Comparison of ENCODE assay signal across 31 mouse cellular contexts in the genomic region with DNA sequence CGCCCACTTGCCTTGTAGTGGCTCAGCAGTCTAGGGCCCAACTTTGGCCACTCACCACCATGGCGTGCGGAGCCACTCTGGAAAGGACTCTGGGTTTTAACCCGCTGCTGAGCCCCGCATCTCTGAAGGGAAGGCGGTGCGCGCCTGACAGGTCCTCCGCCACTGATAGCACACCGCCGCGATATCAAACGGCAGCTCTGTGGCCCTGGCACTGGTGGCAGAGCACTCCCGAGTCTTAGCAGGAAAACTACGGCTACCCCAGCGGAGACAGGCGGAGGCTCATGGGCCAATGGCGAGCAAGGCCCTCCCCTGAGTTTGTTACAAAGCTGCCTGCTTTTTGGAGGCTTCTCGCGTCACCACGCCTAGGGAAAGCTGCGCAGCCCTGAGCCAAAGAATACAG. TPM values are rescaled to one million over a fixed set of nuclear protein-coding genes. Genes with fewer than 3 reads are reported as not detected.
DNase-seq lines count a peak whose midpoint lies in the region; ATAC-seq and TF ChIP-seq lines count a peak whose summit lies in the region.
"Had no signal": no experiment of that assay in that cellular context is flagged by ENCODE, and none has a peak within 500 bp of the region (broad histone marks: within the 10 kb centered on the region; RNA-seq: fewer than 3 reads in every experiment).

No protein-coding gene starts in this region.

- H3K4me2 ChIP-seq in limb, embryonic 15.5 days = no peak overlapping the region
- H3K4me2 ChIP-seq: embryonic facial prominence, embryonic 15.5 days; forebrain, embryonic 13.5 days; hindbrain, embryonic 12.5 days; liver, embryonic 15.5 days; lung, embryonic 15.5 days; midbrain, embryonic 11.5 days; stomach, embryonic 15.5 days had no signal

- no peak for TF ChIP-seq EP300 in heart, adult 2 months (IDR thresholded peaks at IDR 0.05; ENCODE audit: insufficient read depth, low read depth, low read length)
- TF ChIP-seq EP300 in ES-Bruce4 (IDR thresholded peaks at IDR 0.05; ENCODE audit: insufficient read depth, low read depth, low read length) = no peak

- H3K27ac ChIP-seq in heart, adult 2 months = no peak overlapping the region
- no peak overlapping the region for H3K27ac ChIP-seq in ES-Bruce4 (ENCODE audit: insufficient read depth, low read length)
- 0 out of 2 replicates have a peak overlapping the region, but pooled peaks have one; percentile 22 for H3K27ac ChIP-seq in limb, embryonic 15.5 days
- H3K27ac ChIP-seq: embryonic facial prominence, embryonic 15.5 days; forebrain, embryonic 13.5 days; hindbrain, embryonic 12.5 days; liver, embryonic 15.5 days; lung, embryonic 15.5 days; stomach, embryonic 15.5 days had no signal

- intact Hi-C loops in heart, adult 2 months (cut with DNase I) = no loop called here

- no peak overlapping the region for H3K4me3 ChIP-seq in heart, adult 2 months
- peak overlapping the region; percentile 54 for H3K4me3 ChIP-seq in ES-Bruce4 (ENCODE audit: low read depth, low read length)
- H3K4me3 ChIP-seq in limb, embryonic 15.5 days = no peak overlapping the region
- H3K4me3 ChIP-seq: embryonic facial prominence, embryonic 15.5 days; forebrain, embryonic 13.5 days; hindbrain, embryonic 12.5 days; liver, embryonic 15.5 days; lung, embryonic 15.5 days; stomach, embryonic 15.5 days had no signal

- H3K9me3 ChIP-seq in ES-Bruce4 (replicated peaks; ENCODE audit: control insufficient read depth, insufficient read depth, low read length, poor library complexity, severe bottlenecking) = peaks cover 5% of the 10 kb centered on the region
- no peaks in the 10 kb centered on the region for H3K9me3 ChIP-seq in limb, embryonic 15.5 days
- H3K9me3 ChIP-seq: embryonic facial prominence, embryonic 15.5 days; lung, embryonic 15.5 days had no signal

- H3K27me3 ChIP-seq in heart, adult 2 months (ENCODE audit: control insufficient read depth, insufficient read depth, low read length) = no peaks in the 10 kb centered on the region
- no peaks in the 10 kb centered on the region for H3K27me3 ChIP-seq in ES-Bruce4 (ENCODE audit: control insufficient read depth, insufficient read depth, low read length, poor library complexity, severe bottlenecking)
- no peaks in the 10 kb centered on the region for H3K27me3 ChIP-seq in limb, embryonic 15.5 days
- H3K27me3 ChIP-seq: embryonic facial prominence, embryonic 15.5 days; forebrain, embryonic 13.5 days; hindbrain, embryonic 12.5 days; liver, embryonic 15.5 days; lung, embryonic 15.5 days; stomach, embryonic 15.5 days had no signal

- H3K4me1 ChIP-seq in heart, adult 2 months (ENCODE audit: control insufficient read depth, insufficient read depth, low read length) = no peaks in the 10 kb centered on the region
- no peaks in the 10 kb centered on the region for H3K4me1 ChIP-seq in ES-Bruce4 (ENCODE audit: control insufficient read depth, insufficient read depth, low read length)
- no peaks in the 10 kb centered on the region for H3K4me1 ChIP-seq in limb, embryonic 15.5 days
- H3K4me1 ChIP-seq: embryonic facial prominence, embryonic 15.5 days; forebrain, embryonic 13.5 days; hindbrain, embryonic 12.5 days; liver, embryonic 15.5 days; lung, embryonic 15.5 days; stomach, embryonic 15.5 days had no signal

- H3K9ac ChIP-seq in heart, adult 2 months (ENCODE audit: low read depth, low read length) = no peak overlapping the region
- H3K9ac ChIP-seq in ES-Bruce4 (ENCODE audit: low read depth, poor library complexity, severe bottlenecking) = no peak overlapping the region
- no peak overlapping the region for H3K9ac ChIP-seq in limb, embryonic 15.5 days
- H3K9ac ChIP-seq: embryonic facial prominence, embryonic 15.5 days; forebrain, embryonic 13.5 days; hindbrain, embryonic 12.5 days; liver, embryonic 15.5 days; lung, embryonic 15.5 days; stomach, embryonic 15.5 days had no signal

- peak; percentile 8 to 22 for DNase-seq in heart, adult 2 months
- DNase-seq in heart, postnatal 4 days = no peak
- peak; percentile 66 for DNase-seq in WW6 (ENCODE audit: low read depth, low spot score)
- DNase-seq in cerebellum, adult 11 months = no peak
- DNase-seq in gastrocnemius, postnatal 25 days = no peak
- DNase-seq: adrenal gland, postnatal 25 days; cerebellum, adult 18-20 months; cerebellum, postnatal 10 days; gastrocnemius, postnatal 10 days; kidney, postnatal 25 days; right cerebral cortex, postnatal 25 days; thymus, adult 2 months; thymus, postnatal 36 days had no signal

- ATAC-seq in limb, embryonic 15.5 days (ENCODE audit: insufficient number of reproducible peaks, low FRiP score, low TSS enrichment, low read depth) = no peak
- ATAC-seq: forebrain, embryonic 13.5 days; intestine, postnatal 0 days; midbrain, embryonic 16.5 days had no signal

- no peaks in the 10 kb centered on the region for H3K79me2 ChIP-seq in heart, adult 2 months (replicated peaks; ENCODE audit: control insufficient read depth, insufficient read depth, low read length)

- H3K36me3 ChIP-seq in heart, adult 2 months (ENCODE audit: control insufficient read depth, insufficient read depth, low read length) = no peaks in the 10 kb centered on the region
- H3K36me3 ChIP-seq in ES-Bruce4 (ENCODE audit: control insufficient read depth, insufficient read depth, low read length, poor library complexity, severe bottlenecking) = no peaks in the 10 kb centered on the region
- no peaks in the 10 kb centered on the region for H3K36me3 ChIP-seq in limb, embryonic 15.5 days
- H3K36me3 ChIP-seq: embryonic facial prominence, embryonic 15.5 days; G1E; hindbrain, embryonic 12.5 days; liver, embryonic 15.5 days; lung, embryonic 15.5 days; stomach, embryonic 15.5 days had no signal

- 62% methylated on average over 22 of the region's 22 CpGs for WGBS in heart, adult 2 months
- 69% methylated on average over 22 of the region's 22 CpGs for WGBS in limb, embryonic 15.5 days

- no peak for TF ChIP-seq POLR2A in heart, adult 2 months (IDR thresholded peaks at IDR 0.05; ENCODE audit: insufficient read depth, low read depth, low read length)
- TF ChIP-seq POLR2A in ES-Bruce4 (IDR thresholded peaks at IDR 0.05; ENCODE audit: insufficient read depth, low read length) = no peak

- TF ChIP-seq CTCF in heart, adult 2 months (IDR thresholded peaks at IDR 0.05) = no peak
- TF ChIP-seq CTCF in ES-Bruce4 (IDR thresholded peaks at IDR 0.05; ENCODE audit: low read depth, low read length) = no peak

RNA-seq across cellular contexts. Expression of a gene that starts 10.6 kb away (rescaled TPM):
- total RNA-seq in heart, adult 2 months (2021) = 10 to 100 TPM; 23.0 to 25.1 TPM
- 31.0 and 39.0 TPM in 2 replicates for polyA plus RNA-seq in heart, adult 2 months (2012; rRNA removed)
- total RNA-seq in heart, postnatal 4 days (2021) = 1 to 10 TPM; 7.9 to 9.1 TPM
- 3.4 and 3.9 TPM in 2 replicates for polyA plus RNA-seq in ES-Bruce4 (2011; ENCODE audit: insufficient read depth, insufficient read length, low read depth, missing spikeins)
- polyA plus RNA-seq in limb, embryonic 15.5 days (2015; fragmentation: Nextera tagmentation; extraction: Ambion mirVana) = 5.5 and 6.6 TPM in 2 replicates
- total RNA-seq in gastrocnemius, postnatal 25 days (2021) = 10 to 100 TPM; 16.5 to 20.8 TPM
- total RNA-seq: common myeloid progenitor, adult 5-6 weeks; granulocyte monocyte progenitor cell, adult 5-6 weeks; neutrophil, adult 5-6 weeks had no signal
- polyA plus RNA-seq: G1E had no signal

RNA-seq across cellular contexts. Expression of a gene that starts 17.3 kb away (rescaled TPM):
- 1 to 10 TPM; 1.2 to 1.8 TPM for total RNA-seq in heart, adult 2 months (2021)
- polyA plus RNA-seq in heart, adult 2 months (2012; rRNA removed) = not detected in 2 replicates
- under 1 TPM; 0.36 to 0.43 TPM for total RNA-seq in heart, postnatal 4 days (2021)
- polyA plus RNA-seq in ES-Bruce4 (2011; ENCODE audit: insufficient read depth, insufficient read length, low read depth, missing spikeins) = not detected in 2 replicates
- polyA plus RNA-seq in limb, embryonic 15.5 days (2015; fragmentation: Nextera tagmentation; extraction: Ambion mirVana) = not detected in 2 replicates
- total RNA-seq in gastrocnemius, postnatal 25 days (2021) = 1 to 10 TPM in 1 of 2 experiments, under 1 TPM in 1; 0.72 to 1.3 TPM
- total RNA-seq: common myeloid progenitor, adult 5-6 weeks; granulocyte monocyte progenitor cell, adult 5-6 weeks; megakaryocyte, adult 5-6 weeks; neutrophil, adult 5-6 weeks had no signal
- polyA plus RNA-seq: embryonic facial prominence, embryonic 15.5 days; forebrain, embryonic 13.5 days; G1E; heart, embryonic 14.5 days; hindbrain, embryonic 12.5 days; intestine, postnatal 0 days; liver, embryonic 15.5 days; lung, embryonic 15.5 days; midbrain, embryonic 11.5 days; midbrain, embryonic 16.5 days; neural tube, embryonic 11.5 days; stomach, embryonic 15.5 days; thymus, adult 2 months had no signal

RNA-seq across cellular contexts. Expression of a gene that starts 40.6 kb away (rescaled TPM):
- total RNA-seq in heart, adult 2 months (2021) = 10 to 100 TPM; 10.4 to 12.2 TPM
- polyA plus RNA-seq in heart, adult 2 months (2012; rRNA removed) = 17.3 and 19.5 TPM in 2 replicates
- total RNA-seq in heart, postnatal 4 days (2021) = 1 to 10 TPM; 3.4 to 3.8 TPM
- 0.27 TPM in 1 of 2 replicates, not detected in the other for polyA plus RNA-seq in ES-Bruce4 (2011; ENCODE audit: insufficient read depth, insufficient read length, low read depth, missing spikeins)
- 3.9 and 4.6 TPM in 2 replicates for polyA plus RNA-seq in limb, embryonic 15.5 days (2015; fragmentation: Nextera tagmentation; extraction: Ambion mirVana)
- total RNA-seq in gastrocnemius, postnatal 25 days (2021) = 10 to 100 TPM in 1 of 2 experiments, 1 to 10 TPM in 1; 7.8 to 11.7 TPM
- polyA plus RNA-seq: G1E; midbrain, embryonic 11.5 days had no signal

RNA-seq across cellular contexts. Expression of a gene that starts 59.9 kb away (rescaled TPM):
- total RNA-seq in heart, adult 2 months (2021) = 1 to 10 TPM; 1.1 to 1.2 TPM
- polyA plus RNA-seq in heart, adult 2 months (2012; rRNA removed) = 1.3 and 1.5 TPM in 2 replicates
- total RNA-seq in heart, postnatal 4 days (2021) = under 1 TPM; 0.63 to 0.76 TPM
- polyA plus RNA-seq in ES-Bruce4 (2011; ENCODE audit: insufficient read depth, insufficient read length, low read depth, missing spikeins) = 0.79 and 1.3 TPM in 2 replicates
- 0.61 and 0.73 TPM in 2 replicates for polyA plus RNA-seq in limb, embryonic 15.5 days (2015; fragmentation: Nextera tagmentation; extraction: Ambion mirVana)
- total RNA-seq in gastrocnemius, postnatal 25 days (2021) = 1 to 10 TPM in 1 of 2 experiments, under 1 TPM in 1; 0.41 to 1.1 TPM

Comparison
In these comparisons a context has a peak if more than half of its experiments do, and no peak if none do; other contexts are left out.
1. DNase-seq: peak in heart, adult 2 months (2 of 2) and WW6 (single experiment); none in heart, postnatal 4 days (single experiment), cerebellum, adult 11 months (single experiment) and gastrocnemius, postnatal 25 days (single experiment).